Mouse (Mus musculus): Measurements from ENCODE around the gene Invs.
"Not testable (repeated sequence)": the region's sequence is repeated elsewhere in the genome, so short reads cannot be mapped to it uniquely, and the experiment has no call there.

- not testable (repeated sequence) for TF ChIP-seq CTCF (IDR thresholded peaks at IDR 0.05; ENCODE audit: control insufficient read depth, insufficient read depth, insufficient read length); MAX (IDR thresholded peaks at IDR 0.05); USF1 (IDR thresholded peaks at IDR 0.05; ENCODE audit: low read depth); MYOD1 (IDR thresholded peaks at IDR 0.05; ENCODE audit: control insufficient read depth, insufficient read length, low read depth); CEBPB (IDR thresholded peaks at IDR 0.05; ENCODE audit: low read depth); MYOG (IDR thresholded peaks at IDR 0.05; ENCODE audit: control insufficient read depth, extremely low read depth, insufficient read length); FOSL1 (IDR thresholded peaks at IDR 0.05; ENCODE audit: insufficient read depth, low read length, poor library complexity, severe bottlenecking)
These were observed 126.3 kb downstream of the Invs start for GRCm38 (mm10) chr4:48405724-48406491.

All from C2C12 (cell line).